Mouse (Mus musculus) urinary bladder, adult 2 months (tissue): ENCODE data around the gene Ntrk3. TPM values are rescaled to one million over a fixed set of nuclear protein-coding genes. Genes with fewer than 3 reads are reported as not detected.
A peak's percentile ranks its signal among the peaks of the same experiment; 100 is the strongest.

Experiments used
- DNase-seq: peaks from one replicate; pipeline ENCODE4 v3.0.0; 2022; ENCODE audit warnings: low spot score
- polyA plus RNA-seq: library from polyadenylated mRNA; depleted of rRNA; stranded (reverse); fragments of >200 nt; gene quantifications from 2 replicates; pipeline ENCODE4 v1.2.3, GENCODE M21; 2012

The Ntrk3 gene
- polyA plus RNA-seq, 1 experiment: 2.4 TPM

DNA sequence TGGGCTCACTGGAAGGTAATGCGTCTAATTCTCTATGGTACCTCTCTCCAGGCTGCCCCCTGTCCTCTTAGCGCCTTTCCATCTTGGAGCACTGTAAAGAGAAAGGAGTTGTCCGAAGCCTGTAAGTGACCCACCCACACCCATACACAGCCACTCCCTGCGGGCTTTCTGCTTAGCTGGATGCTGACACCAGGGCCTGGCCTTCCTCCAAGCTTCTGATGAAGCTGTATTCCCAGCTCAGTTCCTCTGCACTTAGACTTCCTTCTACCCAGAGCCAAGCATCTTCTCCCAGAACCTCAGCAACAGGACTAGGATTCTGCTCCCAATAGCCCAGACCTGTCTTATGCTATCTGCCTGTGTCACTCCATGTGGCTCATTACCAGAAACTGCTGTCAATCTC is 114.1 kb downstream of the Ntrk3 start:
- no peak for DNase-seq

DNA sequence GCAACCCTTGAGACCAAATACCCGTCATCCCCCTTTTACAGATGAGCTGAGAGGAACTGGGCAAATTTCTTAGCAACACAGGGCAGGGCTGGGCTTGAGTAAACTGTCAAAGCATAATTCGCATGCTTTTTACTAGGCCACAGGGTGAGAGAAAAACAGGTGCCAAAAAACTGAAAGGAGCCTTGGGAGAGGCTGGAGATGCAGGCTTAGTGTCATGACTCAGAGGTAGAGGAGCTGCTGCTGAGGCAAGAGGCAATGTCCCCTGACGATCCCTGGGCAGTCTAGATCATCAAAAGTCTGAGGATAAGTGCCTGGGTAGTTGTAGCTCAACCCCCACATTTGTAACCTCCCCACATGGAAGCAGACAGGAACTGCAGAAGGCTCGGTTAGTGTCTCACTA is 116.7 kb downstream of the Ntrk3 start:
- DNase-seq: no peak

DNA sequence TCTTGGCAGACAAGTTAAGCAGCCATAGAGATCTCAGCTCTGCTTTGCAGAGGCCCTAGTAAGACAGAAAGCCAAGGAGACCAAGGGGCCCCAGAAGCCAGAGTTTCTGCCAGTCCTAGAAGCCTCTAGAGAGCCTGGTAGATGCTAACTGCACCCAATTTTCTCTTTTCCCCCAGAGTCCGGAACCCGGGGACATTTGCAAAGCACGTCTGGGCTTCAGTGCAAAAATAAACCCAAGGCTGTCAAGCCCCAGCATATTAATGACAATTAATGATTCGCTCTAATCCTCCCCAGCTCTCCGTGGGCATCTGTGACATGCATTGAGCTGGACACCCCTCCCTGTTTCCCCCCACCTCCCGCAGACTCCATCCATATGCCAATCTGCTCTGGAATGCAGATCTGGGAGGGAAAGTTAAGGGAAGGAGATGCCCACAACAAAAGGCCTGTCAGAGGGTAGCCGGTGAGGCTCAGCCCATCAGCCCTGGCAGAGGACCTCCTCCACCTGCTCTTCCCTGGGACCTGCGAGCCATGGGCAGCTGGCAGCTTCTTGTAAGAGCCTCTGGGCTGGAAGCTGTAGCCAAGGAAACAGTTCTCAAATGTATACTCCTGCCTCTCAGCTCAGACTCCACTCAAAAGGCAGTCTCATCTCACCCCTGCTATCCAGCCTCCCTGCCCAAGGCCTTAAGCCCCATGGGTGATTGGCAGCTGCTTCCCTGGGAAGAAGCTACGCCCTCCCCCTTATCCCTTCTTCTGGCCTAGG is 117.8 kb downstream of the Ntrk3 start:
- DNase-seq: no peak

DNA sequence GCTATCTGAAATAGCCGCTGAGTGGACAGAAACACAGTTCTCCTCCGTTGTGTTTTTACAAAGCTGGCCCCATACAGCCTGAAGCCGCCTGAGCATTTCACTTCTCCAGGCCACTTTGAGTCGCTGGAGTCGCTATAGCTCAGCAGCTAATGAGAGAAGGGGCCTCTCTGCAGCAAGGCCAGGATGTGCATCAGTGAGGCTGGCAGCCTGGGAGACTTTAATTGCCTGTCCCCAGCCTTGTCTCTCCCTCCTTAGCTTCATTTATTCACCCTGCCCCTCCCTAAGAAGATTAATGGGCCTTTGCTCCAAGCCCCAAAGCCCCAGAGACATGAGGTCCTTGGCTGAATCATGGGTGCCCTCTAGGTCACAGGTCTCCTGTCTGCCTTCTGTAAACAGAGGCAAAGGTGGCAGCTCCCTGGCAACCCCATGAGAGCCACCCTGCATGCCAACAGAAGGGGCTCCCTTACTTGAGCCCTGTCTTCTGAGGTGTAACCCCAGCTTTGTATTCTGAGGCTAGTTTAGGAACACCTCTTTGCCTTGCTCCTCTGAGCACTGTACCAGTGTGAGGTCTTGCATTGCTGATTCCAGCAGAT is 132.2 kb downstream of the Ntrk3 start:
- DNase-seq: no peak

DNA sequence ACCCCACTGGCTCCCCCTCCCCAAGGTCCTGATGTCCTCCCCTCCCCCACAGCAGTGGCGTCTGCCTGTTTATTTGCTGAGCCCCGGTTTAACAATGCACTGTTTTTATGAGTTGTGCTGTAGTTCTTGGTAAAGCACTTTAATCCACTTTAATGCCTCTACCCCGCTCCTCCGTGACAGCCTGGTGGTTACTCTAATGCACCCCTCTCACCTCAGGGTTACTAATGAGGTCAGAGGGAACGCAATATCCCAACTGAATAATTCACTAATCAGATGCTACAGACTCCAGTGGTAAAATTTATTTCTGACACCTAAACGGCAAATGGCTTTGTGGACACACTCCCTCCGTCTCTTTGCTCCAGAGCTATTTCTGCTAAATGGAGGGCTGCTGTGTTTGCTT is 133.9 kb downstream of the Ntrk3 start:
- no peak for DNase-seq

DNA sequence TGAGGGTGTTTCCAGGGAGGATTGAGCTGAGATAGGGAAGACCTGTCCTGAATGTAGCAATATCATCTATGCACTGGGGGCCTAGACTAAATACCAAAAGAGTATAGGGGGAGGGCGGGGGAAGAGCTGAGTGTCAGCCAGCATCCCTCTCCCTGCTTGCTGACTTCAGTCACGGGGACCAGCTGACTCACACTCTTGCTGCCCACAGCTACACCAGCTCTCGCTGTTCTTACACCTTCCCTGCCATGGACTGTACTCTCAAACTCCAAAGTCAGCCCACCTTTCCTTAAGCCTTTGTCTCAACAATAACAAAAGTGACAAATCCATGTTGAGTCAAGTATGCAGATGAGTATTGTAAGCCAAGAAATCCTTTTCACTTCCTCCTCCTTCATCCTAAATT is 136.0 kb downstream of the Ntrk3 start:
- no peak for DNase-seq

DNA sequence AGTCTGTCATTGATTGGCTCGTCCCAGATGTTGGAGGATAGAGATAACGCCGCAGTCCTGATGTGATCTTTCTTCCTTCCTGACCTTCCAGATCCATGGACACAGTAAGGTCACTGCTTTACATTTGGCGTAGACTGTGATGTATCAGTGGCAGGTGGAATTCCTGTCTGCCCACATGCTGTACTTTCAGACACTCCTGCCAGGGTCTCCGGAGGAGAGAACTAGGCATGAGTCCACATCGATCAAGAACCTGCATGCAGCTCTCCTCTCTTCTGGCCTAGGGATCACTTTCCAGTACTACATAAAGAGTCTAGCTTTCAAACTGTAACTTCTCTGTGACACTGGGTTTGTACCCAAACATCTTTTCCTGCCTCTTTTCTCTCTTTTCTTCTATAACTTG is 136.9 kb downstream of the Ntrk3 start:
- DNase-seq: no peak

DNA sequence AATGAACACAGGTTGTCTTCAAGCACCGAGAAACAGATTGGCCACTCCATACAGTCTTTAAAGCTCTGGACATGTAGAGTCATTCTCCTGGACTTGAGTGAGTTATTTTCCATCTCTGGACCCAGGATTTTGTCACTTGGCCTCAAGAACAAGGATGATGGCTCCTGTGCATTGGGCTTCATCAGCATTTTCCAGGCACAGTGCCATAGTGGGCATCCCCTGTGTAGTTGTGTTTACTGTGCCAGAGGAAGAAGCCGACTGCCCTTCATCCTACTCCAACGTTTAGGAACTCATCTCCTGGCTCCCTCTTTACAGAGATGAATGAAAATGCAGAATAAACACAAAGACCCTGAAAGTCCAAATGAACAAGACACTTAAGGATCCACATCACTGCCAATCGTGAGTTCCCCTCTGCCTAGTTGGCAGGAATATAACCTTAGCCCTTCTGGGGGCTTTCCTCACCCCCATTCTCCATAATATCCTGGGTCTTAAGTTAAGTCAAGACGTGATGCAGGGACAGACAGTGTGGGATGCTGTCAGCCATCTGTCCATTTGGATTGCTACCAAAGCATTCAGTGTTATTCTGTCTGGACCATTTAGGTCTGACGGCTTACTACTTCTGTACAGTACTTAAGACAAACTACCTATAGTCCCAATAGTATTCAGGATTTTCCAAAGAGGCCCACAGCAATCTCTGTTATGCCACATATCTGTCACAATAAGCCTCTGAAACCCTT is 137.7 kb downstream of the Ntrk3 start:
- DNase-seq: no peak

DNA sequence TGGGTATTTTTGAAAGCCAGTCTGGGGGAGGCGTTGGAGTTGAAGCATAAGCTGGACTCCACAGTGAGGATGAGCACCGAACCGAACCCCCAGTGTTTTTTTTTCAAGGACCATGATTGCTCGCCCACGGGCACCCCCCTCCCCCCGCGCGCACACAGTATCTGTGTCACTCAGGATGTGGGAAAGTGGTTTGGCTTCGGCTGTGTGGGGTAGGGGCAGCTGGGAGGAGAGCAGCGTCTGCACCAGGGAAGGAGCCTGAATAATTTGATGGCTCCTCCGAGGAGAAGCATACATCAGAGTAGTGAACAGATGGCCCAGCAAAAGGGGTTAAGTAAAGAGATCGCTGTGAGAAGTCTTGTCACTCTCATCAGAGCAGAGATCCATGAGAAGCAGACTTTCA is 139.7 kb downstream of the Ntrk3 start:
- no peak for DNase-seq

DNA sequence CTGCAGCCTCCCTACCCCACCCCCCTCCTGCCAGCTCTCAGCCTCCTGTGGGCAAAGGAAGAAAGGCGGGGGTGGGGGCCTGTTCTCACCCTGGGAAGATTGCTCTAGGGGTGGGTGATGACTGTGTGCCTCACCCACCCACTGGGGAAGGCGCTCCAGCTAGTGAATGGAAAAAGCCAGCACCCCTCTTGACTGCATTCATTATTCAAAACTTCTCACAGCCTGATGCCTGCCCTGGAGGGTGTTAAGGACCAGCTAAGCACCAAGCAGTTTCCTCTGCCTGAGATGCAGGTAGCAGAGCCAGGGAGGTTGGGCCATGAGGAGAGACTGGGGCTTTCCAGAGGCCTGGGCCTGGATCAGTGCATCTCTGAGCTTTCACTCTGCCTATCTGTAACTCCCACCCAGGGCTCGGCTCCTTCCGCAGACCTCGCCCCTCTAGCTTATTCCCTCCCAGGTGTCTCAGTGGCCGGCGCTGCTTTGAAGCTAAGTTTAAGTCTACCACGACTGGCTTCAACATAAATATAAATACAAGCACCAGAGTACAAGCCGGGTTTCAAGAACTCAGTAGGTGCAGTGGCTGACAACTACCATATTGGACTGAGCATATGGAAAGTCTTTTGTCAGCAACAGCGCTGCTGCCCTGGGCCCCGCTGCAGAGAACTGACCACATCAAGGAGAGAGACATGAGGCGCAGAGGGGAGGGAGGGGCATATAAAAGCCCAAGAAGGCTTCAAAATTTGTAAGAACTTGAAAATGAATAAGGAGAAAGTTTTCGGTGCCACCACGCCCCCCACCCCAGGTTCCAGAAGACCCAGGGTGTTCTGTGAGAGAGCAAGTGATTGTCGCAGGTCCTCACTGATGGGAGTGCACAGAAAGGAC is 140.3 kb downstream of the Ntrk3 start:
- DNase-seq: no peak

DNA sequence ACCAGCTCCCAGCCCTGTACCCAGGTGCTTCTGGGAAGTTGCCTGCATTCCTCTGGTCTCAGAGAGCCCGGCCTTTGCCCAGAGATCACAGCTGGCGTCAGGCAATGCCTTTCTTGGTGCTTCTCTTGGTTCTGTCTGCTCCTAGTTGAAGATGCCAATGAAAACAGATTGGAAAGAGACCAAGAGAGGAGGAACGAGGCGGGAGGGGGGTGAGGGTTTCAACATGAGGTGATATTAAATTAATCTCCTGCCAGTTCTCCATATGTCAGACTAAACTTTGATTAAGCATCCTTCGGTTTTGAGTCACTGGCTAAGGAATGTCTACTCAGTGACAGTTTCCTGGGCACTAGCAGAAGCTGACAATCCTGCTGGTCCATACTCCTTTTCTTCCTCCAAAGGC is 141.3 kb downstream of the Ntrk3 start:
- no peak for DNase-seq

DNA sequence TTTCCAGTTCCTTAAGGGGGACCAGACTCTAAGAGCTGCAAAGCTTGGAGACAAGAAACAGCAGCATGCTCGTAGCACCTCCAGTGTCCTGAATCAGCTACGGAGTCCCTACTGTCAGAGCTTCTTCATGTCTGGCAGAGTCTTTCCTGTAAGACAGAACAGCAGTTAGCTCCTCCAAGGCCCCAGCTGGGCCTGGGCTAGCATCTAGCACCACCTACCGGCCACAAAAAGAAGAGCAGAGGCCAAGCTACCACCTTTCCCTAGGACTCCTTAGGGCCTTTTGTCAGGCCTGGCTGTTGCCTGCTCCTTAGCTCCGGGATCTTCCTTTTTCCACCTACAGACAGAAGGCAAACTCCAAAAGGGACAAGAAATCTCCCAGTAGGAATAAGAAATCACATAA is 141.9 kb downstream of the Ntrk3 start:
- DNase-seq: peak; percentile 33

DNA sequence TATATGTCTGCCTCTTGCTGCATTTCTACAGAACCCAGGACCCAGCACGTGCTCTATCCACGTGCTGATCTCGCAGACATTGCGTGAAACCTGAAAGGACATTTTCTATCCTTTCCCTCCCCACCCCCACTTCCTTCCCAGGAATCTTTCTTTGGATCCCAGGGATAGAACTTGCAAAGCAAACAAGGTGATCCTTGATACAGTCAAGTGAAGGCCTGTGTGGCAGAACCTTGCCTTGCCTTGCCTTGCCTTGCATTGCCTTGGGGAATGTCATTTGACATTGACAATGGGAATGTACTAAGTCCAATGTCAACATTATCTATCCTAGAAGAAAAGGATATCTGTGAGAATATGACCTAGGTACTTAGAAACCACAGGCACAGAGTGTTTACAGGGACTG is 144.9 kb downstream of the Ntrk3 start:
- DNase-seq: no peak

DNA sequence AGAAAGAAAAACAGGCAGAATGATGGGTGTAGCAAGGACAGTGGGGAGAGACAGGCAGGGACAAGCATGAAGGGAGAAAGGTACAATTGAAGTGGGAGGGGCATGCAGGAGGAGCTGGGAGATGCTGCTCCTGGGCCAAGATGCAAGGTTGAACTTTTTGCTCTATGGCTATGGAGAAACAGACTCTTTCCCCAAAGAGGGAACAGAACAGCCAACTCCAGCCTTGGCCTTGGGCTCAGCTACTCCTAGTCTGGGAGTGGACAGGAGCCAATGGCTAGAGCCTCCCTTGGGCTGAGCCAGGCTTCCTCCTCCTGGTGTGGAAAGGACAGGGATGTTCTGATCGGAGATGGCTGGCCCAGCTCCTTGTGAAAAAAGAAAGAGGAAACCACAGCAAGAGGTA is 145.6 kb downstream of the Ntrk3 start:
- DNase-seq: no peak

DNA sequence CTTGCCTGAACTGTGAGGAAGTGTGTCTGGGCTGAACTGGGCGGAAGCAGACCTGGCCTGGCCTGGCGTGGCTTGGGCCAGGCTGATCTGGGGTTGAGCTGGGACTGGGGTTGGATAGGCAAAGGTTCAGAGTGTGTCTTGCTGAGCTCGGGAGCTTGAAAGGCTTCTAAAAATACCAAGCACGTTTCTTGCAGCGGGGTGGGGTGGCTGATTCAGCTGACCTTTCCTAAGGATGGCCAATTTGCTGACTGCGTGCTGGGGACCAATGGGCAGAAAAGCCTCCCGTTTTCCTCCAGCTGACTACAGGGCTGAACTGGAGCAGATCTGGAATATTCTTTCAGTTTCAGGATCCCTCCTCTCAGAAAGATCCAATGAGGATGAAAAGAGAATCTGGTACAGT is 148.0 kb downstream of the Ntrk3 start:
- no peak for DNase-seq

DNA sequence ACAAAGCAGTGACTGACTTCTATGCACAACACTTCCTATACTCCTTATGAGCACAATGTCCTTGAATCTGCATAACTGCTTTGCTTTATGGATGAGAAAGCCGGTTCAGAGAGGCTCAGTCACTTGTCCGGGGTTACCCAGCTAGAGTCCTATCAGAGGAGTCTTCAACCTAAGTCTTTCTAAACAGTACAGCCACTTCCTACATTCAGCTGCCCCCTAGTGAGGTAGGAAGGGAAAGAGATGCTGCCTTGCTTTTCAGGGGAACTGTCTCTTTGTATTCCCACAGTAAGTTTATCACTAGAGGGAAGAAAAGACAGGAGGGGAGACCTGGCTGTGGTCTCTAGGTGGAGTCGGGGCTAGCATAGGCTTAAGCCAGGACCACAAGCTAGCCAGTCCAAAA is 151.0 kb downstream of the Ntrk3 start:
- DNase-seq: no peak

DNA sequence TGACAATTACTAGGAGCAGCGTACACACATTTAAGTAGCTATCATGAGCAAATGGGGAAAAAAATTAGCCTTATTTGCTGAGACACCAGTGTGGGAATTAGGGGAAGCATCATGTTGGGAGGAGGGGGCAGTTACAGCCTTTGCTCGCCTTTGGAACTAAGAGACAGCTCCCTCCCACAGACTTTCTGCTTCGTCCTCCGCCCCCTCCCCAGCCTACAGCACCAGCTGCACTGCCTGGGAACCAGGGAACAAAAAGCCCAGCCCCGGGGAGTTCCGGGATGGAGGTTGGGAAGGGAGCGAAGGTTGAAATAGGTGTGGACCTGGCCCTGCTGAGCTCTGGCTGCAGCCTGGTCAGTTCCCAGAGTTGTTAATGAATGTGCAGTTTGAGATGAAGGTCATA is 151.9 kb downstream of the Ntrk3 start:
- DNase-seq: no peak

DNA sequence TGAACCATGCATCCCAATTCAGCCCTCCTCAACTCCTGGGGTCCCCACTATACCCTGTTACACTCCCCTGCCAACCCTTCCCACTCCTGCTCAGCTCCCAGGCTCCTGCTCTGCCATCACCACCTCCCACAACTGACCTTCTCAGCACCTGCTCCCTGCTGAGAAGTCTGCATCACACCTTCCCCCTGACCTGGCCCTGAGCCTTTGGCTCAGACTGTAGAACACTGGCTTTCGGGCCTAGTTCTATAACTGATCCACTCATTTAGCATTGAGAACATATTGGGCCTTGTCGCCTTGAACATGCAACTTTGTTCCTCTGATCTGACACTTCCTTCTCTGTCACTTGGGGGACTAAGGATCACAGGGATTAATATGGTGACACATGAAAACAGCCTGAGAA is 152.9 kb downstream of the Ntrk3 start:
- DNase-seq: no peak

DNA sequence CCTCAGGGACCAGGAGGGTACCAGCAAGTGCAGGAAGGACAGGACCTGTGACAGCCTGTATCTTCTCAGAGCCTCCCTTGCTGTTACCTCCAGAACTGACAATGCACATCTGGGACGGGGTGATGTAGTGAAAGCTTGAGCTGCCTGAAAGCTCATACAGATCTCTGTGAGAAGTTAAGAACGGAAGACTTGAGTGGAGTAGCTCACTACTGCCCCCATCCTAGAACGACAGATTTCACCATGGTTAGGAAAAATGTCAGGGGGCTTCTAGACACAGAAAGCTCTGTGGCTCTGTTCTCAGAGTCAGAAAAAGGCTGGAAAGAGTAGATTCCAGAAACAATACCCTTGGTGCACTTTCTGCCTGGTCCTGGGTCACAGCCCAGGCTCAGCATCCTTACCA is 153.3 kb downstream of the Ntrk3 start:
- no peak for DNase-seq

DNA sequence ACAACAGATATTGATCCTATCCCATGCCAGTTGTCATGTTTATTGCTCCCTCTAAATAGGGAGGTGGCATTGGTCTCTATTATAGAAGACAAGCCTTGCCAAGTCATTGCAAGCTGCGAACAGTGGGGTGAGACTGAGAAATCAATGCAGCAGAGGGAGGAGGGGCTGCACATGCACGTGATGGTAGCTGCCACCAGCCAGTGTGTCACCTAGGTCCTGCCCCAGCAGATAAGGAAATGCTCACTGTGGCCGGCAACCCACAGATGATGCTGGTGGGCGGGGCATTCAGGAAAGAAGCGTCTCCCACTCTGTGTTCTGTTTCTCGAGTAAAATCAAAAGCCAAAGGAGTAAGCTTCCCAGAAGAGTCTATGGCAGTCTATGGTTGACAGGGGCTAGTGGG is 154.1 kb downstream of the Ntrk3 start:
- no peak for DNase-seq

DNA sequence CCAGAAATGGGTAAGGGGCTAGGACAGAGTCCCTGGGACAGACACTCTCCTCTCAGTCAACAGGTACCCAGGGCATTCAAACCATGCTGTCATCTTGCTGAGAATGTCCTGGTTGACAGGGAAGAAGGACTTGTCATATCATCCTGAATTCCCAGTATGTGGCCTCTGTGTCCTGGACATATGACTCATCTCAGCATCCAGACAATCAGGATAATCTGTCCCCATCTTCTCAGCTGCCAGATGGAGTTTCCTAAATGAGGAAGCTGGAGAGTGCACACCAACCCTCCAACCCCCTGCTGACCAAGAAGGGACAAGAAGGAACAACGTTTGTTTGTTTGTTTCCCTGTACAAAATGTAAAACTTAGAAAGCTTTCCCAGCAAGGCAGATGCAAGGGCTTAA is 156.5 kb downstream of the Ntrk3 start:
- DNase-seq: no peak
